ENCODE assay signal across 1 mouse cellular context in the genomic region with DNA sequence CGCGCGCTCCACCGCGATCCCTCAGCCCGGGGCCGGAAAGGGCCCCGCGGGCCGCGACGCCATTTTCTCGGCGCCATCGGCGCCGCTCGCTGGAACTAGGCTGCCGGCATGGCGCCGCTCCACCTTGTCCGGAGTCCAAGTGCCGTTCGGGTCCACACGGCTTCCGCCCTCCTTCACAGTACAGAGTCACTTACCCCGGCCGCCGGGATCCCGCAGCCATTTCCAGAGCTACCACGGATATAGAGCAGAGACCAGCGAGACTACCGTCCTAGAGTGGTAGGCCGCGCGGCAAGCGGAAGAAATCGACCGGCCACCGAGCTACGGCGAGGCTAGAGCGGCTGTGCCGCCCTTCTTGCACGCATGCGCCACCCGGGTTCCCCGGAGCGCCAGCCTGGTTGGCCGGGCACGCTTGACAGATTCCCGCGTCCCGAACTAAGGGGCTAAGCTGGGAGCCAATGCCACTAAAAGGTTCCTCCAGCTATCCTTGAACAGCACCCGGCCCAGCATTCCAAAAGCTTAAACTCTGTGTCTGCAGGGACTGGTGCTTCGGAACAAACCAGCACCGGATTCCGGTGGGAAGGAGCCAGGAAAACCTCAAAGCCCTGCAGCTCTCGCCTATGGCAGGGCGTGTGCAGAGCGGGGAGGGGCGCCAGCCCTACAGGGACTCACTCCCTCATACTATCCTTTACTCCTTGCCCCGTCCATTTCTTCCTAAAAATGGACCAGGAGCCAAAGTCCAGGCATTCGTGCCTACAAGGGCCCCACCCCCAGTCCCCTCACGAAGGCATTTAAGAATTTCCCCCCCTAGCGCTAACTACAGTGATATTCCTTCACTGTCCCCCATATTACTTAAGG.
TF ChIP-seq lines count a peak whose summit lies in the region.

No protein-coding gene starts in this region.

TF ChIP-seq in CH12.LX, 34 proteins besides CTCF, POLR2A, EP300 and RAD21:
- TF ChIP-seq TBP (conservative IDR thresholded peaks at IDR 0.05; ENCODE audit: low read depth, low read length): peak; percentile 78
- TF ChIP-seq PAX5 (IDR thresholded peaks at IDR 0.05; ENCODE audit: low read length): no peak
- TF ChIP-seq MEF2A (IDR thresholded peaks at IDR 0.05; ENCODE audit: borderline replicate concordance, low read depth, low read length): 0 out of 2 replicates have a peak, but pooled peaks have one; percentile 24
- no peak; the same call in 1 of the 2 replicates for TF ChIP-seq ZKSCAN1 (IDR thresholded peaks at IDR 0.05; ENCODE audit: borderline replicate concordance, low read depth, low read length)
- TF ChIP-seq MAZ (IDR thresholded peaks at IDR 0.05; ENCODE audit: low read depth, low read length): 0 out of 2 replicates have a peak, but pooled peaks have one; percentile 48
- 0 out of 2 replicates have a peak, but pooled peaks have one; percentile 44 for TF ChIP-seq E2F4 (IDR thresholded peaks at IDR 0.05; ENCODE audit: insufficient replicate concordance, low read depth, low read length)
- peak; percentile 37; the same call in 1 of the 2 replicates for TF ChIP-seq CHD2 (IDR thresholded peaks at IDR 0.05; ENCODE audit: low read length)
- 0 out of 2 replicates have a peak, but pooled peaks have one; percentile 5 for TF ChIP-seq RCOR1 (conservative IDR thresholded peaks at IDR 0.05; ENCODE audit: low read depth, low read length)
- TF ChIP-seq ETS1 (conservative IDR thresholded peaks at IDR 0.05; ENCODE audit: low read depth, low read length): peak; percentile 6; the same call in 1 of the 2 replicates
- TF ChIP-seq MAX (IDR thresholded peaks at IDR 0.05; ENCODE audit: low read length): peak; percentile 69
- peak; percentile 69; the same call in 1 of the 2 replicates for TF ChIP-seq ZMIZ1 (IDR thresholded peaks at IDR 0.05; ENCODE audit: low read depth, low read length)
- TF ChIP-seq ZC3H11A (IDR thresholded peaks at IDR 0.05; ENCODE audit: low read depth, low read length): no peak
- TF ChIP-seq IRF4 (IDR thresholded peaks at IDR 0.05; ENCODE audit: low read depth, low read length): peak; percentile 3; the same call in 1 of the 2 replicates
- peak; percentile 89 for TF ChIP-seq SIN3A (IDR thresholded peaks at IDR 0.05; ENCODE audit: low read length)
- peak; percentile 86 for TF ChIP-seq HCFC1 (IDR thresholded peaks at IDR 0.05; ENCODE audit: low read depth, low read length)
- TF ChIP-seq USF2 (conservative IDR thresholded peaks at IDR 0.05; ENCODE audit: low read depth, low read length): no peak
- TF ChIP-seq MYC (IDR thresholded peaks at IDR 0.05; ENCODE audit: low read depth, low read length): peak; percentile 45; the same call in 1 of the 2 replicates
- no peak for TF ChIP-seq JUN (IDR thresholded peaks at IDR 0.05; ENCODE audit: insufficient read depth, low read depth, low read length)
- 0 out of 2 replicates have a peak, but pooled peaks have one; percentile 2 for TF ChIP-seq BHLHE40 (IDR thresholded peaks at IDR 0.05; ENCODE audit: low read depth, low read length)
- TF ChIP-seq KAT2A (IDR thresholded peaks at IDR 0.05; ENCODE audit: insufficient replicate concordance, low read length): peak; percentile 80; the same call in 1 of the 2 replicates
- no peak for TF ChIP-seq GABPA (IDR thresholded peaks at IDR 0.05; ENCODE audit: insufficient replicate concordance, low read depth, low read length)
- TF ChIP-seq SMC3 (IDR thresholded peaks at IDR 0.05; ENCODE audit: low read depth, low read length): no peak
- TF ChIP-seq JUND (conservative IDR thresholded peaks at IDR 0.05; ENCODE audit: low read depth, low read length): no peak
- TF ChIP-seq MXI1 (IDR thresholded peaks at IDR 0.05; ENCODE audit: low read depth, low read length): peak; percentile 69
- TF ChIP-seq TCF12 (IDR thresholded peaks at IDR 0.05; ENCODE audit: low read depth, low read length): peak; percentile 83
- TF ChIP-seq NRF1 (IDR thresholded peaks at IDR 0.05; ENCODE audit: low read depth, low read length): peak; percentile 89
- TF ChIP-seq ZNF384 (IDR thresholded peaks at IDR 0.05; ENCODE audit: low read depth, low read length): no peak
- peak; percentile 94 for TF ChIP-seq POLR2AphosphoS2 (IDR thresholded peaks at IDR 0.05; ENCODE audit: low read depth, low read length)
- no peak; the same call in 1 of the 2 replicates for TF ChIP-seq NELFE (IDR thresholded peaks at IDR 0.05; ENCODE audit: low read depth, low read length)
- TF ChIP-seq MAFK (IDR thresholded peaks at IDR 0.05; ENCODE audit: insufficient replicate concordance, low read length): no peak
- TF ChIP-seq UBTF (IDR thresholded peaks at IDR 0.05; ENCODE audit: low read depth, low read length): peak; percentile 57
- no peak; the same call in 1 of the 2 replicates for TF ChIP-seq CHD1 (IDR thresholded peaks at IDR 0.05; ENCODE audit: low read depth, low read length)
- TF ChIP-seq USF1 (IDR thresholded peaks at IDR 0.05; ENCODE audit: low read depth, low read length): no peak
- TF ChIP-seq ELF1 (IDR thresholded peaks at IDR 0.05; ENCODE audit: low read depth, low read length): peak; percentile 92
